Mouse (Mus musculus) lung, postnatal 0 days (tissue): ENCODE data around the gene Olfr470. TPM values are rescaled to one million over a fixed set of nuclear protein-coding genes. Genes with fewer than 3 reads are reported as not detected.

ENCODE experiments used
- ATAC-seq: fragments of 200-750 bp; cut with Nextera tagmentation; 2 replicates; pipeline ENCODE4 v1.8.0; 2017; ENCODE audit warnings: moderate library complexity
- DNase-seq: peaks from one replicate; pipeline ENCODE4 v3.0.0-alpha.2; 2016; ENCODE audit warnings: low spot score
- H3K27ac ChIP-seq: fragments of 300-500 bp; sonication (generic); 2 replicates; pipeline ENCODE4 v1.5.1; 2014; ENCODE audit warnings: antibody characterized with exemption, mild to moderate bottlenecking, low read length, mixed read lengths
- H3K27me3 ChIP-seq: fragments of 300-500 bp; sonication (generic); replicated peaks from 2 replicates; pipeline ENCODE4 v1.6.1; 2014; ENCODE audit warnings: low read length, mixed read lengths; ENCODE audit not compliant: insufficient read depth
- H3K36me3 ChIP-seq: fragments of 300-500 bp; sonication (generic); 2 replicates; pipeline ENCODE4 v1.6.1; 2014; ENCODE audit warnings: low read length, mixed read lengths; ENCODE audit not compliant: insufficient read depth
- H3K4me1 ChIP-seq: fragments of 300-500 bp; sonication (generic); 2 replicates; pipeline ENCODE4 v1.6.1; 2014; ENCODE audit warnings: antibody characterized with exemption, low read depth, low read length, mixed read lengths; ENCODE audit not compliant: insufficient read depth
- H3K4me2 ChIP-seq: fragments of 300-500 bp; sonication (generic); replicated peaks from 2 replicates; pipeline ENCODE4 v1.6.1; 2014; ENCODE audit warnings: low read depth, mild to moderate bottlenecking, low read length, moderate library complexity, mixed read lengths
- H3K4me3 ChIP-seq: fragments of 300-500 bp; sonication (generic); 2 replicates; pipeline ENCODE4 v1.5.1; 2014; ENCODE audit warnings: low read depth, low read length
- H3K9ac ChIP-seq: fragments of 300-500 bp; sonication (generic); replicated peaks from 2 replicates; pipeline ENCODE4 v1.6.1; 2014; ENCODE audit warnings: low read depth, mild to moderate bottlenecking
- H3K9me3 ChIP-seq: fragments of 300-500 bp; sonication (generic); 2 replicates; pipeline ENCODE4 v1.6.1; 2016; ENCODE audit warnings: low read length, mixed read lengths
- CTCF ChIP-seq: IDR thresholded peaks from 2 replicates; pipeline ENCODE4 v1.5.1; 2016; ENCODE audit warnings: antibody characterized with exemption, mild to moderate bottlenecking
- EP300 ChIP-seq: IDR thresholded peaks from 2 replicates; pipeline ENCODE4 v1.6.1; 2016; ENCODE audit warnings: antibody characterized with exemption, mild to moderate bottlenecking, control low read depth
- WGBS: fragments of 180-500 bp; shearing (Covaris S2); extraction: QIAGEN DNeasy Blood & Tissue Kit; methylation state at CpG from one replicate; pipeline ENCODE4 v1.1.7; 2014; 5-methylcytosine and 5-hydroxymethylcytosine counted together
- polyA plus RNA-seq: library from polyadenylated mRNA; unstranded; fragments of >200 nt; fragmentation: Nextera tagmentation; extraction: Ambion mirVana; gene quantifications from 2 replicates; pipeline ENCODE4 v1.2.1, GENCODE M21; 2015

The Olfr470 gene
- polyA plus RNA-seq, 1 experiment from 2014 or later, result not detected

DNA sequence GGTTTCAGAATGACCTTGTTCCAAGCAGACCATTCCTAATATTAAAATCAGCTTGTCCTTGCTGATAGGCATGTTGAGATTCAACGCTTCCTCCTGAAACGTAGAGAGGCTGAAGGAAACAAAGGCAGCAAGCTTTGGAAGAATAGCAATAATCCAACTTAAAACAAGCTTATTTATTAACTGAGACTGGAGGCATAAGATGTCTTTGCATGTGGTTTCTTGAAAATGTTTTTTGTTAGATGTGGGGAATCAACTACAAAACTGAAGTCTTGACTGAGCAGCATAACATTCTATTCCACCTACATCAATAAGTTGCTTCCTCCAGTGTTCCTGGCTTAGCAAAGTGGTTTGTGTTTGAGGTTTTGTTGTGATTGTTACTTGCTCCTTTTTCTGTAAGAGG is 46.2 kb downstream of the Olfr470 start, which contains the start of gene Ovch2:
Gene Ovch2 (minus strand): TSS at position 101 of the 400 bp plus-strand sequence.
- no peak for DNase-seq

DNA sequence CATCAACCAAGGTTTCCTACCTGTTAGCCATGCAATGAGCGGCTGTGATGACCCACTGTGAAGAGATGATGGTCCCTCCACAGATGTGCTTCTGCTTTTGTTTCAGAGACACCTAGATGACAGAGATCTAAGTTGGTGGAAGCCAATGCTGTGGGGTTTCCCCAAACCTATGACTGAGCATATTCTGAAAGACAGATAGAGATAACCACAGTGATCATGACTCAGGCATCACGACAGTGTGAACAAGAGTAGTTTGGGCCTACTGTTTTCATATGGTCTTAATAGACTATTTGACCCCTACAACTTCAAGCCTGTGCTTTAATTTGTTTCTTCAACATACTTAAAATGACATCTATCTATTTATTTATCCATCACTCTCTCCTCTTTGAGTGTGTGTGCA is 50.8 kb downstream of the Olfr470 start:
- Histone ChIP-seq H3K9ac (no peak overlapping the region), H3K27ac (no peak overlapping the region), H3K27me3 (no peaks in the 10 kb centered on the region), H3K4me2 (no peak overlapping the region), H3K4me3 (no peak overlapping the region), H3K4me1 (no peaks in the 10 kb centered on the region), H3K9me3 (no peaks in the 10 kb centered on the region), H3K36me3 (no peaks in the 10 kb centered on the region)
- 67% methylated on average over 2 of the region's 2 CpGs for WGBS
- DNase-seq (no peak), ATAC-seq (no peak)
- TF ChIP-seq EP300, result no peak
- TF ChIP-seq CTCF, result no peak

More for the DNA sequence above, 46.2 kb downstream of the Olfr470 start, which contains the start of gene Ovch2:
- Histone ChIP-seq H3K4me2 (no peak within 1 kb of the TSS), H3K36me3 (no peaks in the 10 kb centered on the region), H3K27ac (no peak within 1 kb of the TSS), H3K9ac (no peak within 1 kb of the TSS), H3K9me3 (no peaks in the 10 kb centered on the region), H3K27me3 (no peaks in the 10 kb centered on the region), H3K4me1 (no peaks in the 10 kb centered on the region), H3K4me3 (no peak within 1 kb of the TSS)
- TF ChIP-seq EP300, result no peak
- TF ChIP-seq CTCF, result no peak
- 86% methylated on average over 2 of the region's 2 CpGs for WGBS
- ATAC-seq, result no peak

Other genes starting within 250 kb of the Olfr470 start
- gene 5330417H12Rik, start 222.3 kb downstream of the Olfr470 start, polyA plus RNA-seq, result not detected in 2 replicates
- 0.07 and 0.12 TPM in 2 replicates for gene Cyb5r2, start 89.5 kb downstream of the Olfr470 start, polyA plus RNA-seq
- gene Ovch2, start 46.3 kb downstream of the Olfr470 start, polyA plus RNA-seq, result not detected in 2 replicates
- gene Olfr467, start 35.2 kb downstream of the Olfr470 start, polyA plus RNA-seq, result not detected in 2 replicates
- gene Olfr469, start 21.9 kb downstream of the Olfr470 start, polyA plus RNA-seq, result not detected in 2 replicates
- gene Olfr472, start 50.4 kb upstream of the Olfr470 start, polyA plus RNA-seq, result not detected in 2 replicates
- not detected in 2 replicates for gene Olfr473, start 83.0 kb upstream of the Olfr470 start, polyA plus RNA-seq
- gene Olfr474, start 107.2 kb upstream of the Olfr470 start, polyA plus RNA-seq, result not detected in 2 replicates
- gene Olfr476, start 117.3 kb upstream of the Olfr470 start, polyA plus RNA-seq, result not detected in 2 replicates
- gene Olfr477, start 139.2 kb upstream of the Olfr470 start, polyA plus RNA-seq, result not detected in 2 replicates
- not detected in 2 replicates for gene Olfr478, start 186.5 kb upstream of the Olfr470 start, polyA plus RNA-seq
- gene Olfr479, start 203.2 kb upstream of the Olfr470 start, polyA plus RNA-seq, result not detected in 2 replicates
- gene Olfr480, start 219.9 kb upstream of the Olfr470 start, polyA plus RNA-seq, result not detected in 2 replicates
- not detected in 2 replicates for gene Olfr481, start 232.4 kb upstream of the Olfr470 start, polyA plus RNA-seq